Mouse (Mus musculus): ENCODE data around the gene Gm4724. TPM values are rescaled to one million over a fixed set of nuclear protein-coding genes. Genes with fewer than 3 reads are reported as not detected.
"Not testable (repeated sequence)": the region's sequence is repeated elsewhere in the genome, so short reads cannot be mapped to it uniquely, and the experiment has no call there.

Gene Gm4724
- polyA plus RNA-seq (2012; rRNA removed): 31.7 and 32.4 TPM in 2 replicates

DNA sequence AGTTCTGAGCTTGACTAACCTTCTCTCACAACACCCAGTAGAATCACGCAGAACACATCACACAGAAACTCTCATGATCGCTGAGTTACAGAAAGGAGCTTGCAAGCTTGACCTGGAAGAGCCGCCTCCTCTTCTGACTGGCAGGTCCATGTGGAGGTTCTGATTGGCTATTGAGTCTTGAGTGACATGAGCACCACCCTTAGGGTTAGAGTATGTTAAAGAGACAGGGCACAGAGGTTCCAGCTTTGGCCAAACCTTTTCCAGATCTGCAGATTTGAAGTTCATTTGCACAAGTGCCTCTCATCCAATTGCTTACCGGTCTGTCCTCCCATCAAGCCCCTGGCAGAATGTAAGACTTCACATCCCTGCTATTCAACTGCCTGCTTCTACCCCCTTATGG, at the start of gene Gm4724:
Gm4724 (minus strand) TSS at position 101 of the 400 bp plus-strand sequence.
- no CpG with 5 or more reads among the region's 4 CpGs for WGBS
- H3K27me3 ChIP-seq (ENCODE audit: control insufficient read depth, insufficient read depth, low read length); H3K27ac ChIP-seq (ENCODE audit: insufficient read depth, low read length); H3K4me3 ChIP-seq (replicated peaks; ENCODE audit: insufficient read depth, low read depth, low read length); DNase-seq; H3K4me1 ChIP-seq (ENCODE audit: control insufficient read depth, insufficient read depth, low read length): not testable (repeated sequence)

DNA sequence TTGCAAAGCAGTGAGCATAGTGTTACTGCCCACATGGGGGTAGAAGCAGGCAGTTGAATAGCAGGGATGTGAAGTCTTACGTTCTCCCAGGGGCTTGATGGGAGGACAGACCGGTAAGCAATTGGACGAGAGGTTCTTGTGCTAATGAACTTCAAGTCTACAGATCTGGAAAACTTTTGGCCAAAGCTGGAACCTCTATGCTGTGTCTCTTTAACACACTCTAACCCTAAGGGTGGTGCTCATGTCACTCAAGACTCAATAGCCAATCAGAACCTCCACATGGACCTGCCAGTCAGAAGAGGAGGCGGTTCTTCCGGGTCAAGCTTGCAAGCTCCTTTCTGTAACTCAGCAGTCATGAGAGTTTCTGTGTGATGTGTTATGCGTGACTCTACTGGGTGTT, 34.1 kb upstream of the Gm4724 start, which contains the start of gene Zfp965:
Zfp965 (plus strand) TSS at position 301 of the 400 bp plus-strand sequence.
- not testable (repeated sequence) for H3K27ac ChIP-seq (ENCODE audit: insufficient read depth, low read length); H3K4me3 ChIP-seq (replicated peaks; ENCODE audit: insufficient read depth, low read depth, low read length); DNase-seq; H3K4me1 ChIP-seq (ENCODE audit: control insufficient read depth, insufficient read depth, low read length); H3K27me3 ChIP-seq (ENCODE audit: control insufficient read depth, insufficient read depth, low read length)
- no CpG with 5 or more reads among the region's 6 CpGs for WGBS

Other genes with a start within 250 kb of the Gm4724 start
- 18.7 and 19.4 TPM in 2 replicates for gene Gm14391, start 228.9 kb downstream of the Gm4724 start, polyA plus RNA-seq (2012; rRNA removed)
- gene Gm14440, start 160.7 kb downstream of the Gm4724 start, polyA plus RNA-seq (2012; rRNA removed): not detected in 2 replicates
- 30.2 and 31.9 TPM in 2 replicates for gene Gm4631, start 97.6 kb downstream of the Gm4724 start, polyA plus RNA-seq (2012; rRNA removed)
- gene Zfp968, start 63.4 kb downstream of the Gm4724 start, polyA plus RNA-seq (2012; rRNA removed): 4.7 and 4.8 TPM in 2 replicates
- gene Zfp965, start 34.2 kb upstream of the Gm4724 start, polyA plus RNA-seq (2012; rRNA removed): 4.1 and 4.4 TPM in 2 replicates
- gene Gm11007, start 208.2 kb upstream of the Gm4724 start, polyA plus RNA-seq (2012; rRNA removed): not detected in 2 replicates